Mouse (Mus musculus): ENCODE measurements around the gene Sfxn5. TPM values are rescaled to one million over a fixed set of nuclear protein-coding genes. Genes with fewer than 3 reads are reported as not detected.

Gene Sfxn5
- polyA plus RNA-seq, 1 experiment from 2014 or later, result 6.7 TPM

DNA sequence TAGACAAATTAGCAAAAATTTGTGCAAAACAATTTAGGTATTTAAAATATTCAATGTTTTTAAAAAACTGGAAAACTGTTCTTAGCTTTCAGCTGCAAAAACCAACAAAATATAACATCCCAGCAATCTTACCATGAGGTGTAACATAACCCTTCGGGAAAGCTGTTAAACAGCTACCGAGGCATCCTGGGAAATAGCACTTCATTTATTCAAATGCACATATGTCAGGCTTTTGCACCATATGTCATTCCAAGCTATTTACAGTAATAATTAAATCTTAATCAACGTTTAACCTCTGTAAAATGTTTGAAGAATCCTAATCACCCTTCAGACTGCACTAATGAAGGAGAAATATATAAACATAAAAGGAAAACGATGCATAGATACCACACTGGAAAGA lies 115.0 kb downstream of the Sfxn5 start:
- H3K9ac ChIP-seq, result no peak overlapping the region
- WGBS, result 67% methylated on average over 4 of the region's 4 CpGs
- no peaks in the 10 kb centered on the region for H3K27me3 ChIP-seq (replicated peaks)
- H3K9me3 ChIP-seq, result no peaks in the 10 kb centered on the region
- no peak overlapping the region for H3K4me2 ChIP-seq (replicated peaks)
- H3K27ac ChIP-seq, result no peak overlapping the region
- no peaks in the 10 kb centered on the region for H3K36me3 ChIP-seq
- ATAC-seq, result no peak
- H3K4me1 ChIP-seq (replicated peaks), result peaks cover 2% of the 10 kb centered on the region; the same call in 1 of the 2 replicates
- no peak overlapping the region for H3K4me3 ChIP-seq (replicated peaks)

DNA sequence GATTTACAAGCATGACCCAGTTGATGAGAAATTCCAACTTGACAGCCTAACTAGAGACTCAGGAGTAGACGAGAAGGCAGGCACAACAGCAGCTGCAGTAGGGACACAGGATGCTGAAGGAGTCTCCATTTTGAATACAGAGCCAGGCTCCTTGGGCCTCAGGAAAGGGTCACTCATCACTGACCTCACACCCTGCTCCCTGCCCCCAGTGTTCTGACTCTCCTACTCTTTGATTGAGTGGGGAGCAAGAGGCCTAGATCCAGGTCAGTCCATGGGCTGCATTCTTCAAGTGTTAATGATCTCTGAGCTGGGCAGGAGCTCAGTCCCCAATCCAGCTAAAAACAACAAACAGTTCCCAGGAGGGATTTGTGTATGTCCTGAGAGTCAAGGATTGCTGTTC lies 122.5 kb downstream of the Sfxn5 start:
- Histone ChIP-seq H3K9ac (no peak overlapping the region), H3K4me2 (replicated peaks) (no peak overlapping the region), H3K27ac (no peak overlapping the region), H3K4me1 (replicated peaks) (peaks cover 9% of the 10 kb centered on the region; the same call in 1 of the 2 replicates), H3K9me3 (no peaks in the 10 kb centered on the region), H3K27me3 (replicated peaks) (peaks cover 5% of the 10 kb centered on the region; the same call in 1 of the 2 replicates), H3K4me3 (replicated peaks) (no peak overlapping the region), H3K36me3 (no peaks in the 10 kb centered on the region)
- no peak for ATAC-seq
- WGBS, result 36% methylated on average over 1 of the region's 1 CpGs

DNA sequence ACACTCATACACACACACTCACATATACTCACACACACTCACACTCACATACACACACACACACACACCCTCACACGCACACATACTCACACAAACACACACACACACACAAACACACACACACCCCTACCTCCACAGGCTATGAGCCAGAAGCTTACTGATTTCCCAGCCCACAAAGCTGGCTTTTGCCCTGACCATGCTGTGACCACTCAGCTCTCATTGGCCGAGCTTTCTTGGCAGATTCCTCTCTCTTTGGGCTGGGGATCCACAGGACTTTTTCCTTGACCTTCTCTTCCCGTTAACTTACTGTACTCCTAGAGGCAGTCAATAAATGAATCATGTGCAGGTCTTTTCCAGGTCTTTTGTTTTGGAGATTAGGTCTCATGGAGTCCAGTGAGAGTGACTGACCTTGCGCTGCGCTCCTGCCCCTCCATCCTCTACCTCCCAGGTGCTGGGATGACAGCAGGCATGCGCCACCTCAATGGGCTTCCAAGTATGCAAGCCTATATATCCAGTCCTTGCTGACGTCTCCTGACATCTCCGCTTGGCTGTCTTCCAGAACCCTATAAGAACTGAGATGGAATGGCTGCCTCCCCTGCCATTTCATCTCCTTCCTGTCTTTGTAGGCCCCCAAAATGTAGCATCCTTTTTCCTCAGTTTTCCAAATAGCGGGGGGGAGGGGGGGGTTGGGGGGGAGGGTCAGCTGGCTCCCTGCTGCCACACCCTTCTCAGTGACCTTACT lies 123.8 kb downstream of the Sfxn5 start:
- Histone ChIP-seq H3K27ac (no peak overlapping the region), H3K4me1 (replicated peaks) (peaks cover 9% of the 10 kb centered on the region; the same call in 1 of the 2 replicates), H3K9me3 (no peaks in the 10 kb centered on the region), H3K9ac (no peak overlapping the region), H3K27me3 (replicated peaks) (peaks cover 5% of the 10 kb centered on the region; the same call in 1 of the 2 replicates), H3K36me3 (no peaks in the 10 kb centered on the region), H3K4me3 (replicated peaks) (no peak overlapping the region), H3K4me2 (replicated peaks) (no peak overlapping the region)
- no peak for ATAC-seq
- 73% methylated on average over 9 of the region's 9 CpGs for WGBS

DNA sequence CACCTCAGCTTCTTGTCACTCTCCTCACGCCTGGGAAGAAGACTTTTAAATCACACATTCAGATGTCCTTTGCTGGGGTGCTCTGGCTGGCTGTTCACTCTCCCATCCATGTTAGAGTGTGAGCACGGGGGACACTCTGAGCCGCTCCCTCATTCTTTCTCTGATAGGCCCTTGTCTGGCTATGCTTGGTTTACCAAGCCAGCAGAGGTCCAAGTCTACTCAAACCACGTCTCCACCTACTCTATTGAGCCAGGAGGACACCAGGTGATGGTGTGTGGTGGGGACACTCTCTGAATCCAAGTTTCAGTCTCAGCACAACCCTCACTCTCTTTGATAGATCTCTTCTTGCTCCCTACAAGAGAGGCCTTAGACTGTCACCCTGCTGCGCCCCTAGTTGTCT lies 125.9 kb downstream of the Sfxn5 start:
- H3K4me3 ChIP-seq (replicated peaks), result no peak overlapping the region
- no peaks in the 10 kb centered on the region for H3K9me3 ChIP-seq
- peaks cover 5% of the 10 kb centered on the region; the same call in 1 of the 2 replicates for H3K27me3 ChIP-seq (replicated peaks)
- H3K9ac ChIP-seq, result no peak overlapping the region
- no peak overlapping the region for H3K27ac ChIP-seq
- ATAC-seq, result no peak
- H3K36me3 ChIP-seq, result no peaks in the 10 kb centered on the region
- H3K4me2 ChIP-seq (replicated peaks), result no peak overlapping the region
- 61% methylated on average over 5 of the region's 5 CpGs for WGBS
- peaks cover 9% of the 10 kb centered on the region; the same call in 1 of the 2 replicates for H3K4me1 ChIP-seq (replicated peaks)

DNA sequence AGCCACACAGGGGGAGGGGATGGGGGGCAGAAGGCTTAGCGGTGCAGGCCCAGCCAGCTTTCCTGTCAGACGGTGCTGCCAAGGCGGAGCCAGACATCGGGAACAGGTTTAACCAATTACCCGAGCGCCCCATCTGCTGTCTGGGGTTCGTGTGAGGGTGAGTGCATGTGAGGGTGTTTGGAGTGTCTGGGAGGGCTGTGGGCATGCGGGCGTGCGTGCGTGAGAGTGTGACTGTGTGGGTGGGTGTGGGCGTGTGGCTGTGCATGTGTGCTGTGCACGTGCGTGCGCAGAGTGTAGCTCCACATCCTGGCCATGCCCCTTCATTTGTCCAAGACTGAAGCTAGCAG lies 126.3 kb downstream of the Sfxn5 start:
- no peak overlapping the region for H3K4me3 ChIP-seq (replicated peaks)
- no peak overlapping the region for H3K27ac ChIP-seq
- ATAC-seq, result peak; percentile 72
- H3K9ac ChIP-seq, result no peak overlapping the region
- no peaks in the 10 kb centered on the region for H3K36me3 ChIP-seq
- peak overlapping the region; percentile 35 for H3K4me2 ChIP-seq (replicated peaks)
- peaks cover 5% of the 10 kb centered on the region; the same call in 1 of the 2 replicates for H3K27me3 ChIP-seq (replicated peaks)
- 40% methylated on average over 15 of the region's 15 CpGs for WGBS
- H3K9me3 ChIP-seq, result no peaks in the 10 kb centered on the region
- peaks cover 9% of the 10 kb centered on the region; the same call in 1 of the 2 replicates for H3K4me1 ChIP-seq (replicated peaks)

DNA sequence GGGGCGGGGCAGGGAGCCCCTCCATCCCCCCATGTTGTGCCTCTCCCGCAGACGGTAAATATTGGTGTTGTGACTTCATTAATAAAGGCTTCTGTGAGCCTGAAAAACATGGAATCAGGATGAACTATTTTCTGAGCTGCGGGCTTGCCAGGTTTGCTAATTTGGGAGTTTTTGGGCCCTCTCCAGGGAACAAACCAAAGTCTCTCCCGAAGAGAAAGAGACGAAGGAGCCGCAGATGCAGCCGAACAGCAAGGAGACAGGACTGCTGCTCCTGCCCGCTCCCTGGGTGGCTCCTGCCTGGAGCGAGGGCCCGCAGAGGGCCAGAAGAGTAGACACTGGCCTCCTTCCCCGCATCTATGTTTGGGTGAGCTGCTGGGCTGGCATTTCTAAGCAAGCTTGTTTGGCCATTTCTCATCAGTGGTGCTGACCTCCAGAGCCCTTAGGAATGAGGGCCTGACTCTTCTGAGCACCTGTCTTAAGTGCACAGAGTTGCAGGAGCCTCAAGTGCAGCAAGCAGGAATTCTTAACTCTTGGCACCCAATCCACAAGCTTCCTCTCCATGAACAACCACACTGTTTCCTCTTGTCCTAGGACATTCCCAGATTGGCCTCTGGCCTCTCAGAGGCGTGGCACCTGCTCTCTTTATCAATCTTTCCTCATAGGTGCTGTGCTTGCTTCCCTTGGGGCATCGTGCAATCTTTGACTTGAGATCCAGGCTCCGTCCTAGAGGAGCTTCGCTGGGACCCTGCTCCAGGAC lies 126.9 kb downstream of the Sfxn5 start:
- H3K36me3 ChIP-seq, result no peaks in the 10 kb centered on the region
- peak; percentile 82 for ATAC-seq
- H3K27me3 ChIP-seq (replicated peaks), result peaks cover 5% of the 10 kb centered on the region; the same call in 1 of the 2 replicates
- H3K9me3 ChIP-seq, result no peaks in the 10 kb centered on the region
- peak overlapping the region; percentile 35 for H3K4me2 ChIP-seq (replicated peaks)
- H3K9ac ChIP-seq, result no peak overlapping the region
- 43% methylated on average over 16 of the region's 16 CpGs for WGBS
- no peak overlapping the region for H3K27ac ChIP-seq
- no peak overlapping the region for H3K4me3 ChIP-seq (replicated peaks)
- H3K4me1 ChIP-seq (replicated peaks), result peaks cover 9% of the 10 kb centered on the region; the same call in 1 of the 2 replicates

DNA sequence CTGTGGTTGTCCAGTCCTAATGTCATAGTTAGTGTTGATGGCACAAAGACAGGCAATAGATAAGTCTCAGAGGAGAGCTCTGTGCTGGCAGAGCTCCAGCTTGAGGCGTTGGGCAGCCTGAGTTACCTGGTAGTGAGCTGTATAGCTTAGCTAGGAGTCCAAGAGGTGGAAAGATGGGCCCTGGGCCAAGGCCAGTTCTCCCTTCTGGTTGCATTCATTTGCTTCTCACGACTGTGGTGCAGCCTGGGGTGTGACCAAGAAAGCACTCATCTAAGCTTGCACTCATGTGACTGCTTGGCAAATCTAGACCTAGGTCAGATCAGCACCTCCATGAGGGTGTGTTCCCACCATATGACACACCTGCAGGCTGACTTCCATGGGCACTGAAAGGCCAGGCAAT lies 135.3 kb downstream of the Sfxn5 start:
- Histone ChIP-seq H3K4me3 (replicated peaks) (no peak overlapping the region), H3K27me3 (replicated peaks) (peaks cover 35% of the 10 kb centered on the region), H3K36me3 (no peaks in the 10 kb centered on the region), H3K9me3 (no peaks in the 10 kb centered on the region), H3K27ac (no peak overlapping the region), H3K4me2 (replicated peaks) (no peak overlapping the region), H3K4me1 (replicated peaks) (0 out of 2 replicates have a peak, but pooled peaks cover 3% of the 10 kb centered on the region), H3K9ac (no peak overlapping the region)
- no peak for ATAC-seq
- WGBS, result 70% methylated on average over 2 of the region's 2 CpGs

DNA sequence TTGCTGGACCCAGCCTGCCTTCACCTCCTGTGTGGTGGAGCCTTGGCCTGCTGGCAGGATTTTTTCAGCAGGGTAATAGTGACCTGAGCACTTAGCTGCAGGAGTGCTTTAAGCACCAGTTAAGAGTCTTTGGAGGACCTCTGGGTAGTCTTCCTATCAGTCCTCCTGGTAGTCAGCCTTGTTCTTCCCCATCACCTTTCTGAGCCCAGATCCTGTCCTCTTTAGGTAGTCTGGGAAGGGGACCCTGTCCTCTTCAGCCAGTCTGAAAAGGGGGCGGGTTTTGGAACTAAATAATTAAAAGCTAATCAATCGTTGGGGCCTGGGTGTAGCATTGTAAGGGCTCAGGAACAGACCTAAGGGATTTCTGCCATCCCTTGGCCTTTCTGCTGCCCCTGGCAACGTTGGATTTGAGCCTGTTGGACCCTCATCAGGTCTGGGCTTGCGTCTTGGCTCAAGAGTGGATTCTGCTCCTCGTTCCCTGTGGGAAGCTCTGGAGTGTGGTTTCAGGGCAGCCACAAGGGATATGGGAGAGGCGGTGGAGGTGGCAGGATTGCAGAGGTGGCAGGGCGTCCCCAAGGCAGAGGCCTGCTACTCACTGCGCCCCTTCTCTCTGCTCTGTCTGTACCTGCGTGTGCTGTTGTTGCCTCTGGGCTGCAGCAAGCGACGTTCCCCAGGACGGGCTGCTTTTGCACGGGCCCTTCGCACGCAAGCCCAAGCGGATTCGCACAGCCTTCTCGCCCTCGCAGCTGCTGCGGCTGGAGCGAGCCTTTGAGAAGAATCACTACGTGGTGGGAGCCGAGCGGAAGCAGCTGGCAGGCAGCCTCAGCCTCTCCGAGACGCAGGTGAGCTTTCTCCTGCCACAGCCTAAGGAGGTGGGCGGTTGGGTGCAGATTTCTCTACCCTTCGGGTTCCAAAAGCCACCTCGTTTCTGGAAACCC lies 139.6 kb downstream of the Sfxn5 start:
- no peak overlapping the region for H3K4me3 ChIP-seq (replicated peaks)
- H3K9ac ChIP-seq, result no peak overlapping the region
- no peaks in the 10 kb centered on the region for H3K9me3 ChIP-seq
- H3K4me2 ChIP-seq (replicated peaks), result no peak overlapping the region
- peaks cover 73% of the 10 kb centered on the region for H3K27me3 ChIP-seq (replicated peaks)
- no peak overlapping the region for H3K27ac ChIP-seq
- WGBS, result 12% methylated on average over 29 of the region's 29 CpGs
- H3K36me3 ChIP-seq, result no peaks in the 10 kb centered on the region
- ATAC-seq, result no peak
- peaks cover 16% of the 10 kb centered on the region; the same call in 1 of the 2 replicates for H3K4me1 ChIP-seq (replicated peaks)

DNA sequence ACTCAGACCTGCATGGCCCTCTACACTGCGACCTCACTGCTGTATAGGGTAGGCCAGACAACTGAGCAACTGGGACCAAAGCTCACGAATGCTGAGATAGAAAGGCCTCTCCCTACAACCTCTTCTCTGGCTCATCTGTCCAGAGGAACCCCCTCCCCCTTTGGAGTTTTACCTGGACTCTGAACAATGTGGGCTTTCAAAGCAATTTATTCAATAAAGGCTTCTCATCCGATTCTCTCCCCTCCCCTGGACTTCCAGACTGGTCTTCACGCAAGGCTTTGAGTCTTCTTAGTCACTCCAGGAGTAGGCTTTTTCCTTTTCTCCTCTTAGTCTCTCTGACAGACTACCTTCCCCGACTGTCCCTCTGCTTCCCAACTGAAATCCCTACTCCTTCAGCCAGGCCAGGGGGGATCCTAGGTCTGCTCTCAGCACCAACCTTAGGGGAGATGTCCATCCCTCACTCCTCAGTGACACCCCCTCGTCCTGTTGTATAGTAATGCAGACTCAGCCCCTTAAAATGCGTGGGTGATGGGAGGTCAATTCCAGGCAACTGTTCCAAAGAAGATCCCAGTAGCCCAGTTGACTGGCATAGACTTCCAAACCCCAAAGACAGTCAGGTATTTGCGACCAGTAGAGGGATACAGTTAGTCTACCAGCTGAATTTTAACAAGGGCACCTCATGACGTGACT lies 141.3 kb downstream of the Sfxn5 start:
- Histone ChIP-seq H3K27ac (no peak overlapping the region), H3K9me3 (no peaks in the 10 kb centered on the region), H3K4me3 (replicated peaks) (no peak overlapping the region), H3K36me3 (no peaks in the 10 kb centered on the region), H3K4me1 (replicated peaks) (peaks cover 32% of the 10 kb centered on the region), H3K9ac (no peak overlapping the region), H3K4me2 (replicated peaks) (no peak overlapping the region), H3K27me3 (replicated peaks) (peaks cover 86% of the 10 kb centered on the region)
- WGBS, result 29% methylated on average over 9 of the region's 9 CpGs
- ATAC-seq, result no peak

DNA sequence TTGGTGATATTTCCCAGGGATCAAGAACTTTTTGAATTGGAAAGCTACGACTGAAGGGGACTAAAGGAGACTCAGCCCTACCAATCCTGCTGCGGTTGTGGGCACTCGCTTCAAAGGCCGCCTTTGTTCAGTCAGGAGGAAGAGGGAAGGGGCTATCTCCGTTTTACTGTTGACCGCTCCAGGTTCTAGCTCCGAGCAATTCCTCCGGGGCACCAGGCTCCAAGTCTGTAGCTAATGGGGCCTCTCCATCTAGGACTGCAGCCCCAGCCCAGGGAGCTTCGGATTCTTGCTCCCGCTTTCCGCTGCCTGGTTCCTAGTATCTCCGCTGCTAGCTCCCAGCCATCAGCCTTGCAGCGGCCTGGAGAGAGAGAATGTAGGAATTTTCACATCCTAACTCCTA lies 142.6 kb downstream of the Sfxn5 start:
- Histone ChIP-seq H3K36me3 (no peaks in the 10 kb centered on the region), H3K9me3 (no peaks in the 10 kb centered on the region), H3K4me3 (replicated peaks) (peak overlapping the region; percentile 31), H3K4me1 (replicated peaks) (peaks cover 37% of the 10 kb centered on the region), H3K27me3 (replicated peaks) (peaks cover 92% of the 10 kb centered on the region), H3K9ac (no peak overlapping the region), H3K27ac (no peak overlapping the region), H3K4me2 (replicated peaks) (peak overlapping the region; percentile 66)
- 4% methylated on average over 13 of the region's 13 CpGs for WGBS
- ATAC-seq, result no peak

DNA sequence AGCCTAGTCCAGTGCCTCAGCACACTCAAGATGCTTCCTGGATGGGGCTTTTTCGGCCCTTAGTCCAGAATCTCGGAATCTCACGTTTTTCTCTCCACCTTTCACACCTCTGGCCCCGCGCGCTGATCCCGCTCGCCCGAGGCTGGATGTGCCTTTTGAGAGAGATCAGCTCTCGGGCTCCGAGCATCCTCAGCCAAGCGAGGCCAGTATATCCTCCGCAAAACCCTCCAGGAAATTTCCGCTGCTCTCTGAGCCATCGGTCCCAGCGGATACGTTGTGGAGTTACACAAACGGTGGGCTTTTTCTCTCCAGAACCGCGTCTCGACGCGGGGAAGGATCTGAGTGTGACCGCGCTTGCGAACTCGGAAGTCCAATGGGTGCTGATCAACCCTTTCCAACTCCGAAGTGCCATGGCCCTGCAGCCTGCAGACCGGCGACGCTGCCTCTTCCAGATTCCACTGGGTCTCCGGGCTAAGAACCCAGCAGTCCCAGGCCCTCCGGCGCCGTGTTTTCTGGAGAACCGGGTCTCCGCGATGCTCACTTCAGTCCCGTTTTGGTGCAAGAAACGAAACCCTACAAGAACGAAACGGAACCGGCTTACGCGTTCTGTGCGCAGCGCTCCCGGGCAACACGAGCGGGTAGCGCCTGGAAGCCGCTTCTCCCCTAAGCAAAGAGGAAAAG lies 143.2 kb downstream of the Sfxn5 start:
- Histone ChIP-seq H3K27me3 (replicated peaks) (peaks cover 94% of the 10 kb centered on the region), H3K9me3 (no peaks in the 10 kb centered on the region), H3K27ac (no peak overlapping the region), H3K9ac (no peak overlapping the region), H3K4me3 (replicated peaks) (peak overlapping the region; percentile 31), H3K36me3 (no peaks in the 10 kb centered on the region), H3K4me1 (replicated peaks) (peaks cover 37% of the 10 kb centered on the region), H3K4me2 (replicated peaks) (peak overlapping the region; percentile 66)
- no peak for ATAC-seq
- under 1% methylated on average over 52 of the region's 52 CpGs for WGBS
